Mouse (Mus musculus): ENCODE results near the gene Crybg2. TPM values are rescaled to one million over a fixed set of nuclear protein-coding genes. Genes with fewer than 3 reads are reported as not detected.

The Crybg2 gene
- polyA plus RNA-seq, 1 experiment from 2014 or later, result 4.0 TPM

DNA sequence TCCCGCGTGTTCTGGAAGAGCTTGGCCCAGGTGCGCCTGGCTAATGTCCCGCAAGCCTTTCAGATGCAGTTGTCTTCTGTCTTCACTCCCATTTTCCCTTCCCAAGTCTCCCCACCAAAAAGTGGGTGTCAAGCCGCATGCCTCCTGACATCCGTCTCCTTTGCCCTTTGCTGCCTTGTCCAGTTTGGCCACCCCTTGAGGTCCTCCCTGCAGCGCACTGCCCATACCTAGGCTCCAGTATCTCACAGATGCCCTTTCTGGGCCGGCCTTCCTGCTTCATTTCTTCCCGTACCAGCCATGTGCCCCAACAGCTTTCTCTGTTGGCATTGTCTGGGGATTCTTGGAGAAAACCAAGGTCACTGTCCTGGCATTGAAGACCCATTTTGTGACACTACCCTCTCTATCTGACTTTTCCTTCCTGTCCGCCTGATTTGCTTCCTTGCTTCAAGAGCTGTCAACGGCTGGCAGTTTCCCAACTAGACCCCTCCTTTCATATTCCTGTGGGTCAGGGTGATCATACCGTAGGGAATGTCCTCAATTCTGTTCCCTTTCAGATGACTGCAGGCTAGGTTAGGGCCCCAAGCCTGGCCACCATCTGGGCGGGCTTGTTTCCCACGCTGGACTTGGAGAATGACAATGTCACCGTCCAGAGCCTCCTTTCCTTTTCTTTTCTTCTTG is 64.9 kb downstream of the Crybg2 start:
- Histone ChIP-seq H3K36me3 (peaks cover 4% of the 10 kb centered on the region; the same call in 1 of the 2 replicates), H3K4me3 (no peak overlapping the region), H3K4me2 (replicated peaks) (no peak overlapping the region), H3K4me1 (peaks cover 22% of the 10 kb centered on the region), H3K27me3 (no peaks in the 10 kb centered on the region), H3K9me3 (no peaks in the 10 kb centered on the region), H3K27ac (no peak overlapping the region), H3K9ac (no peak overlapping the region)
- 89% methylated on average over 15 of the region's 15 CpGs for WGBS
- no peak for ATAC-seq (ENCODE audit: insufficient number of reproducible peaks, insufficient read depth, low FRiP score, low TSS enrichment)

DNA sequence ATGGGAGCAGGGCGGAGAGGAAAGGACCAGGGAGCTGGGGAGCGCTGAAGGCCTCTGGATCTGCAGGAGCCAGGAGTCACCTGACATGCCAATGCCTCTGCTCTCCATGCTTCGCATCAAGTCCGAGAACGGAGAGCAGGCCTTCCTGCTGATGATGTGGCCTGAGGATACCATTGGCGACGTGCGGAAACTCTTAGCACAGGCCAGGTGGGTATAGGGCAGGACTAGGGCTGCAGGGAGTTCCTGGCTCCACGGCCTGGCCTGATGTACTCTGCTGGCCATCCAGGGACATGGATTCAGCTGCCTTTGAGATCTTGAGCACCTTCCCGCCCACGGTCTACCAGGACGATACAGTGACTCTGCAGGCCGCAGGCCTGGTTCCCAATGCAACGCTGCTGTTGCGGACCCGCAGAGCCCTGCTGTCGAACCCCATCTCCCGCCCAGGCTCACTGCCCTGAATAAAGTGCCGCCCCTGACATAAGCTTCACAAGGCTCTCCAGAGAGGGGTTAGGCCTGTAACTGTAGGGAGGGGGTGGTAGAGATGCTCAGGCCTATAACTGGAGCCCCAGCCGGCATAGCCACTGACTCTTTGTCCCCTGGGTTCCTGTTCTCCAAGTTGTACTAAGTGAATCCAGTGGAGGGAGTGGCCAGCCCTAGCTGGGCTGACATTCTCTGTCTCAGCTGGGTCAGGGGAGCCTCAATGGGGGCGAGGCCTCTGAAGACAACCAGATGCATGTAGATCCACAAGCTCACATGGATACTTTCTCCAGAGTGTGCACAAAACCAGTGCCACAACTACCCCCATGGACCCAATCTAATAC is 65.9 kb downstream of the Crybg2 start:
- no peak for ATAC-seq (ENCODE audit: insufficient number of reproducible peaks, insufficient read depth, low FRiP score, low TSS enrichment)
- no peak overlapping the region for H3K27ac ChIP-seq
- H3K4me1 ChIP-seq, result peaks cover 22% of the 10 kb centered on the region
- no peaks in the 10 kb centered on the region for H3K27me3 ChIP-seq
- H3K4me2 ChIP-seq (replicated peaks), result 0 out of 2 replicates have a peak overlapping the region, but pooled peaks have one; percentile 84
- H3K9ac ChIP-seq, result 0 out of 2 replicates have a peak overlapping the region, but pooled peaks have one; percentile 9
- peaks cover 13% of the 10 kb centered on the region; the same call in 1 of the 2 replicates for H3K36me3 ChIP-seq
- no peak overlapping the region for H3K4me3 ChIP-seq
- no peaks in the 10 kb centered on the region for H3K9me3 ChIP-seq
- WGBS, result 86% methylated on average over 21 of the region's 21 CpGs

DNA sequence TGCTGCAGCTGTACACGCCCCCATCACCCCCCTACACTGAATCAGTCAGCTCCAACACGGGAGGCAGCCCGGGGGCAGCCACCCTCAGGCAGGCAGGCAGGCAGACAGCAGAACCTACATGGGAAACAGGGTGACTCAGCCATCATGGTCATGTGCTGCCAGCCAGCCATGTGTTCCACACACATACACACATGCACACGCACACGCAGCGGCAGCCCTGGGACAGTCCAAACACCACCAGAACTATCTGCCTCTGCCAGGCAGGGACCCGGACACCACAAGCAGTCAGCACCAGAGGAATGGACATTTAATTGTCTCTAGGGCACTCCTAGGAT is 66.5 kb downstream of the Crybg2 start:
- no peak overlapping the region for H3K27ac ChIP-seq
- WGBS, result 90% methylated on average over 7 of the region's 7 CpGs
- no peaks in the 10 kb centered on the region for H3K27me3 ChIP-seq
- H3K9me3 ChIP-seq, result no peaks in the 10 kb centered on the region
- ATAC-seq (ENCODE audit: insufficient number of reproducible peaks, insufficient read depth, low FRiP score, low TSS enrichment), result no peak
- peaks cover 22% of the 10 kb centered on the region for H3K4me1 ChIP-seq
- peak overlapping the region; percentile 84; the same call in 1 of the 2 replicates for H3K4me2 ChIP-seq (replicated peaks)
- peaks cover 14% of the 10 kb centered on the region; the same call in 1 of the 2 replicates for H3K36me3 ChIP-seq
- 0 out of 2 replicates have a peak overlapping the region, but pooled peaks have one; percentile 1 for H3K4me3 ChIP-seq
- H3K9ac ChIP-seq, result no peak overlapping the region; the same call in 1 of the 2 replicates

DNA sequence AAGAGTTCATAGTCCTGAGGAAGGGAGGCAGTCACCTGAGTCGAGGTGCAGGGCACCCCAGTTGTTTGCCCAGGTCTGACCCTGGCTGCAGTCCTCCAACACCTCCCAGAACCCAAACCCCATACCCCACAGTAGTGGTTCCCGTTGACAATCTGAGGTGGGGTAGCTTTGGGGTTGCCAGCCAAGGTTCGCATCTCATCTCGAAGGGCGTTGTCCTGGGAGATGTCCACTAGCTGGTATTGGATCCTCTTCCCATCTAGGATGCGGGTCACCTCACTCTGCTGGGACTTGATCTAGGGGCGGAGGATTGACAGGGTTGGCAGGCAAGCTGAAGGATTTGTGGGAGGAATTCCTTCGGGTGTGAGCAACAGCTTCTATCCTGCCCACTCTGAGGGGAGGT is 67.2 kb downstream of the Crybg2 start:
- Histone ChIP-seq H3K4me1 (peaks cover 22% of the 10 kb centered on the region), H3K4me2 (replicated peaks) (peak overlapping the region; percentile 84), H3K9ac (peak overlapping the region; percentile 83), H3K27ac (no peak overlapping the region), H3K27me3 (no peaks in the 10 kb centered on the region), H3K4me3 (peak overlapping the region; percentile 87), H3K9me3 (no peaks in the 10 kb centered on the region), H3K36me3 (peaks cover 20% of the 10 kb centered on the region; the same call in 1 of the 2 replicates)
- WGBS, result 56% methylated on average over 8 of the region's 8 CpGs
- no peak for ATAC-seq (ENCODE audit: insufficient number of reproducible peaks, insufficient read depth, low FRiP score, low TSS enrichment)

DNA sequence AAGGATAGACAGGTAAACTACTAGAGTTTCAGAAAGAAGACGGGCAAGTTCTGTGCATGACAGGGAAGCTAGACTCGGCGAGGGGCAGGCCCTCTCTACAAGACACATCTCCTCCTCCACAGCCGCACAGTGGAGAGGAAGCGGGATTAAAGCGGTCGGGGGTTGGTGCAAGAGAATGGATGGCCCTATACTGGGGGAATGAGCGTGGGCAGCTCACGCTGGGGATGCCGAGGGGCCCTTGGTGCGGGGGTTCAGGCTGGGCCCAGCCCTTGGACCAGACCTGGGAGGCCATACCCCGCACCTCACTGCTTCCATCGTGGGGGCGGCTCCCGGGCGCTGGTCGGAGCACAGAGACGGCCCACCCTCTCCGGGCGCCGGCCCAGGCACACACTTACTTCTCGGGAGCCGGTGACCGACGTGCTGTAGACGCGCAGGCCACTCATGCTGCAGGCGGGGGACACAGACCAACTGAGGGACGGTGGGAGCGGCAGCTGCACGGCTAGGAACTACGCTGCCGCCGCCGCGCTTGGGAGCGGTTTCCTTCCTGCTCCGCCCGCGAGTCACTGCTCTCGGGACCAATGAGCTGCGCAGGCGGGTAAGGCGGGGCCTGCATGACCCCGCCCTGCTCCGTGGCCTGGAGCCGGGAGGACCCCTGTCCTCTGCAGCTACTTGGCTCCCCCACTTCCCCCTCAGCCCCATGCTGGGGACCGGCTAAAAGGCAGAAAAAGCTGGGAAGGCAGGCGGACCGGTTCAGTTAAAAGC is 67.8 kb downstream of the Crybg2 start, which contains the start of gene Sh3bgrl3:
Gene Sh3bgrl3 (minus strand): TSS at position 569 of the 762 bp plus-strand sequence.
- Histone ChIP-seq H3K27ac (peak within 1 kb of the TSS; percentile 85), H3K9ac (peak within 1 kb of the TSS; percentile 83), H3K4me1 (peaks cover 22% of the 10 kb centered on the region), H3K9me3 (no peaks in the 10 kb centered on the region), H3K4me2 (replicated peaks) (peak within 1 kb of the TSS; percentile 84), H3K4me3 (peak within 1 kb of the TSS; percentile 87), H3K27me3 (no peaks in the 10 kb centered on the region), H3K36me3 (peaks cover 20% of the 10 kb centered on the region; the same call in 1 of the 2 replicates)
- under 1% methylated on average over 49 of the region's 50 CpGs for WGBS
- ATAC-seq (ENCODE audit: insufficient number of reproducible peaks, insufficient read depth, low FRiP score, low TSS enrichment), result peak; percentile 91

DNA sequence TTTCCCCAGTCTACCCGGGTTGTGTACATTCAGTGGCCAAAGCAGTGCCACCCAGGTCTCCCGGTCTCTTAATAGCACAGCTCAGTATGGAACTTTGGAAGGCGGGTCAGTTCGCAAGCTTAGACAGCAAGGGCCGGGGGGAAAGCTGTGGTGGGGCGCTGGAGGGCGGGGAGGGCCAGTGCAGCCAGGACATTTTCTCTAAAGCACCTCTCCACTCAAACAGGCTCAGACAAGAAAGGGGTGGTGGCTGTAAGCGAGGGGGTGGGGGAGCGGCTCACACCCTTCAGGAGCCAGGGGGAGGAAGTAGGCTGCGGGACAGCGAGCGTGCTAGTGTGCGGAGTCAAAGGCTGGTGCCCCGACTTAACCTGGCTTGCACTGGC is 68.4 kb downstream of the Crybg2 start:
- ATAC-seq (ENCODE audit: insufficient number of reproducible peaks, insufficient read depth, low FRiP score, low TSS enrichment), result peak; percentile 50; the same call in 1 of the 2 replicates
- 3% methylated on average over 14 of the region's 14 CpGs for WGBS
- Histone ChIP-seq H3K9me3 (no peaks in the 10 kb centered on the region), H3K27me3 (no peaks in the 10 kb centered on the region), H3K9ac (peak overlapping the region; percentile 53), H3K4me3 (peak overlapping the region; percentile 87), H3K27ac (peak overlapping the region; percentile 85), H3K4me1 (peaks cover 22% of the 10 kb centered on the region), H3K4me2 (replicated peaks) (peak overlapping the region; percentile 84), H3K36me3 (peaks cover 20% of the 10 kb centered on the region; the same call in 1 of the 2 replicates)

DNA sequence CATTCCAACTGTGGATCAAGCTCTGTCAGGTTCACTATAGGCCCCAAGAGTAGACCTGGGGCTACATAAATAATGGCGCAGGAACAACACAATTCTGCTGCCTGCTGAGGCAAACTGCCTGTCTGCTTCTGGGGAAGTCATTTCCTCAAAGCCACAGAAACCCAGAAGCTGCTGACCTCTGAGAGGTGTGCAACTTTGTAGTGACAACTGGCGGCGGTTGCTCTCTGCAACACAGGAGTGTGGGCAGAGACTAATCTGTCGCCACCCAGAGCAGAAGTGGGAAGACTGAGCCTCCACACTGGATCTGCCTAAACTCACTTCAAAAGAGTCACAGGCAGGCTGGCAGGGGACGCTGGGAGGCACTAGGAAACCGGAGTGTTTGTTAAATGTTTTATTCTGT is 68.9 kb downstream of the Crybg2 start:
- Histone ChIP-seq H3K9ac (peak overlapping the region; percentile 53; the same call in 1 of the 2 replicates), H3K36me3 (peaks cover 20% of the 10 kb centered on the region; the same call in 1 of the 2 replicates)

DNA sequence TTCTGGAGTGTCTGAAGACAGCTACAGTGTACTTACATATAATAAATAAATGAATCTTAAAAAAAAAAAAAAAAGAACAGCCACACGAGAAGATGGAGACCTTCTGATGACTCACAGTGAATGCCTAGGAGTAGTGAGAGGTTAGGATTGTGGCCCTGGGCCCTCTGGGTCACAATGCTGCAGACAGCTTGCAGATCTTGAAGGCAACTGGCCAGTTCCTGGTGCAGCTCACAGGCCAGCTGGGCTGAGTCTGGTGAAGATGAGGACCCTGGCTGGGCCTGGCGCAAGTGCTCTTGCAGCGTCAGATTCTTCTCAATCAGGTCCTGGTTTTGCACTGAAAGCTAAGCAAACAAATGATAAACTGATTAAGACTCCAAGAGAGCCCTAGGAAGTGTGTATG is 71.5 kb downstream of the Crybg2 start:
- Histone ChIP-seq H3K9me3 (no peaks in the 10 kb centered on the region), H3K27ac (no peak overlapping the region), H3K4me2 (replicated peaks) (no peak overlapping the region), H3K36me3 (peaks cover 21% of the 10 kb centered on the region; the same call in 1 of the 2 replicates), H3K4me1 (peaks cover 29% of the 10 kb centered on the region), H3K4me3 (no peak overlapping the region), H3K27me3 (no peaks in the 10 kb centered on the region), H3K9ac (no peak overlapping the region)
- WGBS, result 86% methylated on average over 3 of the region's 3 CpGs
- ATAC-seq (ENCODE audit: insufficient number of reproducible peaks, insufficient read depth, low FRiP score, low TSS enrichment), result no peak

More for the DNA sequence above, 68.9 kb downstream of the Crybg2 start:
- H3K4me3 ChIP-seq, result 0 out of 2 replicates have a peak overlapping the region, but pooled peaks have one; percentile 87
- peak overlapping the region; percentile 84 for H3K4me2 ChIP-seq (replicated peaks)
- peak overlapping the region; percentile 85; the same call in 1 of the 2 replicates for H3K27ac ChIP-seq
- 46% methylated on average over 6 of the region's 6 CpGs for WGBS
- peaks cover 22% of the 10 kb centered on the region for H3K4me1 ChIP-seq
- no peaks in the 10 kb centered on the region for H3K9me3 ChIP-seq
- ATAC-seq (ENCODE audit: insufficient number of reproducible peaks, insufficient read depth, low FRiP score, low TSS enrichment), result no peak
- H3K27me3 ChIP-seq, result no peaks in the 10 kb centered on the region

DNA sequence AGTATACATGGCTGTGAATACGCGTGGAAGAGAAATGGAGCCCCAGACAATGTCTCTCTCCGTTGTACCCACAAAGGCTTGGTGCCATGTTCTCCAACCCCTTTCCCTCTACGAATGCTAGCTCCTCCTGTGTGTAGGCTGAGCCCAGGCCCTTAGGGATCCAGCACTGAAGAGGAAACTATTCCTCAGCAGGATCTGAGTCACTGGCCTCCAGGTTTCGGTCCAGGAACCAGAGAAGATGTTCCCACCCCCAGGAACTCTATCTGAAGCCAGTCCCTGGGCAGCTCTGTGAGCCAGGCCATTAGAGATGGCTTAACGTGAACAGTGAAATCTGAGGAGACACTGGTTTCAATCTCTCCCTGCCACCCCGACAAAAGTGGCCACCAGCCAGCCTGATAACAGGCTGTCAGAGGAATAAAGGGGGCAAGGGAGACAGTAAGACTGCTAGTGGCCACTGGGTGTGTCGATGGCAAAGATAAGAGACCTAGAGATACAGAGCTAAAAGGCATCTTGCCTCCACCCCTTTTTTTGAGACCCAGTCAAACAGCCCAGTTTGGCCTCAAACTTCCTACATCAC is 72.0 kb downstream of the Crybg2 start:
- Histone ChIP-seq H3K4me1 (peaks cover 27% of the 10 kb centered on the region), H3K36me3 (peaks cover 23% of the 10 kb centered on the region; the same call in 1 of the 2 replicates), H3K9me3 (no peaks in the 10 kb centered on the region), H3K4me3 (no peak overlapping the region), H3K9ac (no peak overlapping the region), H3K27ac (no peak overlapping the region), H3K4me2 (replicated peaks) (no peak overlapping the region), H3K27me3 (no peaks in the 10 kb centered on the region)
- ATAC-seq (ENCODE audit: insufficient number of reproducible peaks, insufficient read depth, low FRiP score, low TSS enrichment), result no peak
- 73% methylated on average over 8 of the region's 8 CpGs for WGBS

DNA sequence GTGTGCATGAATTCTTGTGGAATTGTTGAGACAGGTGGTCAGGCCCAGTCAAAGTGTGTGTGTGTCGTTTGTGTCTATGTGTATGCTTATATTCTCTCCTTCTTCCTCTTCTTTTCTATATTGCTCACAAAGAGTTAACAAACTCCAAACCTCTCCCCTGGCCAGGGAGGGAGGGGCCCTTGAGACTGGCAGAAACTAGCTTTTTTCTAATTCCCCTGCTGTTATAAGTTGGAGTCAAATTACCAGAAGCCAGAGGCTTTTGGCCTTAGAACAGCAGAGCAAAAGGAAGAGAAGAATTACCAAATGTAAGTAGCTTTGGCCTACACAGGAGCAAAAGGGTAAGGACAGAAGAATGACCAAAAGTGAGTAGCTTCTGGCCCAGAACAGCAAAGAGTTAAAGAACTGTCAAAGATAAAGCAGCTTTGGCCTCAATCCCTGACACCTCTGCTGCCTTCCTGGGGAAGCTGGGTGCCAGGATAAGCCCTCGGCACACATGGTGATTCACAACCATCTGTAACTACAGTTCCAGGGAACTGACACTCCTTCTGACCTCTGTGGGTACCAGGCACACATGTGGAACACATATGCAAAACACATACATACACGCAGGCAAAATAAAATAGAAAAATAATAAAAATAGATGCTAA is 75.8 kb downstream of the Crybg2 start:
- H3K9me3 ChIP-seq, result no peaks in the 10 kb centered on the region
- no peak for ATAC-seq (ENCODE audit: insufficient number of reproducible peaks, insufficient read depth, low FRiP score, low TSS enrichment)
- peak overlapping the region; percentile 74 for H3K27ac ChIP-seq
- WGBS, result 33% methylated on average over 3 of the region's 3 CpGs
- H3K9ac ChIP-seq, result no peak overlapping the region
- H3K4me2 ChIP-seq (replicated peaks), result 0 out of 2 replicates have a peak overlapping the region, but pooled peaks have one; percentile 9
- H3K27me3 ChIP-seq, result no peaks in the 10 kb centered on the region
- H3K4me3 ChIP-seq, result no peak overlapping the region
- peaks cover 20% of the 10 kb centered on the region; the same call in 1 of the 2 replicates for H3K36me3 ChIP-seq
- H3K4me1 ChIP-seq, result peaks cover 17% of the 10 kb centered on the region

Measured in embryonic facial prominence, embryonic 12.5 days (tissue).